Mouse (Mus musculus) E14TG2a.4 (cell line): ENCODE data around the gene Dysf.
A peak's percentile ranks its signal among the peaks of the same experiment; 100 is the strongest.

Source experiments
- H3K27me3 ChIP-seq: 2 replicates; pipeline ENCODE4 v1.6.1; 2014; ENCODE audit warnings: low read length, control low read depth; ENCODE audit not compliant: insufficient read depth
- H3K36me3 ChIP-seq: 2 replicates; pipeline ENCODE4 v1.6.1; 2014; ENCODE audit warnings: low read length, control low read depth; ENCODE audit not compliant: insufficient read depth
- H3K4me1 ChIP-seq: replicated peaks from 2 replicates; pipeline ENCODE4 v1.6.1; 2014; ENCODE audit warnings: low read depth, low read length, control low read depth
- H3K4me3 ChIP-seq: replicated peaks from 2 replicates; pipeline ENCODE4 v1.5.1; 2014; ENCODE audit warnings: mild to moderate bottlenecking, low read length
- H3K9me3 ChIP-seq: 2 replicates; pipeline ENCODE4 v1.6.1; 2014; ENCODE audit warnings: low read length, control low read depth
- CTCF ChIP-seq: conservative IDR thresholded peaks from 2 replicates; pipeline ENCODE4 v1.5.1; 2014; ENCODE audit warnings: low read length
- NANOG ChIP-seq: IDR thresholded peaks from 2 replicates; pipeline ENCODE4 v1.6.1; 2014; ENCODE audit warnings: borderline replicate concordance, low read length, mixed read lengths
- POU5F1 ChIP-seq: IDR thresholded peaks from 2 replicates; pipeline ENCODE4 v1.6.1; 2014; ENCODE audit warnings: low read length, borderline replicate concordance

Dysf gene

GRCm38 (mm10) chr6:84008363-84009171, at the start of gene Dysf:
Dysf (plus strand) TSS chr6:84008590.
- TF ChIP-seq NANOG (no peak), POU5F1 (no peak), CTCF (no peak)
- H3K36me3 ChIP-seq, result no peaks in the 10 kb centered on the region
- H3K9me3 ChIP-seq, result no peaks in the 10 kb centered on the region
- peaks cover 54% of the 10 kb centered on the region for H3K4me1 ChIP-seq
- peaks cover 22% of the 10 kb centered on the region for H3K27me3 ChIP-seq
- H3K4me3 ChIP-seq, result peak within 1 kb of the TSS; percentile 74

DNA sequence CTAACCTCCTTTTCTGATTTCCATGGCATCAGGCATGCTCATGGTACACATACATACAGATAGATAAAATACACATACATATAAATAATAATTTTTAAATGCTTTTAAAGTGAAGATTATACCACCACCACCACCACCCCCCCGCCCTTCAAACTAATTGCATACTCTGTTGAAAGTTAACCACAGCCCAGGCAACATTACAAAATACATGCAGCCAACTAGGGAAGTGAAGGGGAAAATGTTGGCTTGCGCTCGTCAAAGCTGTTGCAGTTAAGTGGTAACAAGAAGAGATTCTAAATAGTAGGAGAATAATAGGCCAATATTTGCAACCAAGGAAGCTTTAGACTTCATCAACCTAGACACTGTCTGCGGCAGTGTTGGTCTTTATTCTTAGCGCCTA, 20.7 kb upstream of the Dysf start:
- TF ChIP-seq POU5F1, result no peak
- TF ChIP-seq NANOG, result no peak
- TF ChIP-seq CTCF, result no peak

DNA sequence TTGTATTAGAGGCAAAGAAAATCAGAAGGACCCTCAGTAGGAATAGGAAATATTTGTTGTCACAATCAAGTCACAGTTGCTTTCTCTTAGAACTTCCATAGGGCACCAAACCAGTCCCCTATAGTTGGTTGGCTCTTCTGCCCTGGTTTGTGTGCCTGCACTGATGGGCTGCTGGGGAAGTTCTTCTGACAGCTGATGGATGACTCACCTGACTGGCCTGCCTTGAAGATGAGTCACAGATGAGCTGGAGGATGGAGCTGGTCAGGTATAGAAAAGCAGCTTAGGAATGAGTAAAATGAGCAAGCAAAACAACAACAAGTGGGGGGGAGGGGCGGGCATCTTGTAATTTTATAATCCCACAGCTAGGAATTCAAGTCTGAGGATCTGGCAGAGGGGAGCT, 5.7 kb upstream of the Dysf start:
- TF ChIP-seq NANOG, result no peak
- TF ChIP-seq CTCF, result no peak
- TF ChIP-seq POU5F1, result no peak
- peaks cover under 1% of the 10 kb centered on the region; the same call in 1 of the 2 replicates for H3K4me1 ChIP-seq
- H3K27me3 ChIP-seq, result 0 out of 2 replicates have a peak, but pooled peaks cover under 1% of the 10 kb centered on the region
- peaks cover 6% of the 10 kb centered on the region; the same call in 1 of the 2 replicates for H3K36me3 ChIP-seq
- H3K4me3 ChIP-seq, result no peak overlapping the region
- H3K9me3 ChIP-seq, result no peaks in the 10 kb centered on the region

More for the DNA sequence above, 20.7 kb upstream of the Dysf start:
- Histone ChIP-seq H3K4me3 (no peak overlapping the region), H3K9me3 (no peaks in the 10 kb centered on the region), H3K36me3 (peaks cover 80% of the 10 kb centered on the region), H3K27me3 (no peaks in the 10 kb centered on the region), H3K4me1 (no peaks in the 10 kb centered on the region)

DNA sequence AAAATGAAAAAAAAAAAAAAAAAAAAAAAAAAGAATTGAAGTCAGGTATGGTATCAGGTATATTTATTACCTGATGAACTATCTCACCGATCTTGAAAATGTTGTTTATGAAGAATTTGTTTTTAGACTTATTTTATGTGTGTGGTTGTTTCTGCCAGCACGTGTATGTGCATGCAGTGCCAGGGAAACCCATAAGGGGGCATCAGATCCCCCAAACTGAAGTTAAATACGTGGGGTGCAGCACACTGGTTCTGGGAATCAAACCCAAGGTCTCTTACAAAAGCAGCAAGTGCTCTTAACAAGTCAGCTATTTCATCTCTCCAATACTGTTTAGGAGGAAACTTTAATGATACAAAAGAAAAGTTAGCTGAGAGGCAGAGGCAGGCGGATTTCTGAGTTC, 4.1 kb upstream of the Dysf start:
- Histone ChIP-seq H3K9me3 (no peaks in the 10 kb centered on the region), H3K36me3 (no peaks in the 10 kb centered on the region), H3K4me1 (peaks cover 16% of the 10 kb centered on the region), H3K4me3 (no peak overlapping the region), H3K27me3 (peaks cover 15% of the 10 kb centered on the region)
- TF ChIP-seq CTCF, result peak; percentile 34; the same call in 1 of the 2 replicates
- no peak for TF ChIP-seq POU5F1

- Histone ChIP-seq H3K36me3 (no peaks in the 10 kb centered on the region), H3K9me3 (no peaks in the 10 kb centered on the region), H3K4me1 (peaks cover 54% of the 10 kb centered on the region), H3K4me3 (peak overlapping the region; percentile 74), H3K27me3 (peaks cover 22% of the 10 kb centered on the region)
- TF ChIP-seq POU5F1 (no peak), CTCF (no peak), NANOG (no peak)
These were observed 932 bp downstream of the Dysf start for GRCm38 (mm10) chr6:84009172-84009872.

- TF ChIP-seq POU5F1, result no peak
- TF ChIP-seq CTCF, result no peak
- no peak for TF ChIP-seq NANOG
- H3K4me1 ChIP-seq, result peaks cover 54% of the 10 kb centered on the region
- H3K36me3 ChIP-seq, result no peaks in the 10 kb centered on the region
- H3K4me3 ChIP-seq, result peak overlapping the region; percentile 32; the same call in 1 of the 2 replicates
- peaks cover 22% of the 10 kb centered on the region for H3K27me3 ChIP-seq
- H3K9me3 ChIP-seq, result no peaks in the 10 kb centered on the region
These were observed 1.5 kb downstream of the Dysf start for GRCm38 (mm10) chr6:84009915-84010302.

DNA sequence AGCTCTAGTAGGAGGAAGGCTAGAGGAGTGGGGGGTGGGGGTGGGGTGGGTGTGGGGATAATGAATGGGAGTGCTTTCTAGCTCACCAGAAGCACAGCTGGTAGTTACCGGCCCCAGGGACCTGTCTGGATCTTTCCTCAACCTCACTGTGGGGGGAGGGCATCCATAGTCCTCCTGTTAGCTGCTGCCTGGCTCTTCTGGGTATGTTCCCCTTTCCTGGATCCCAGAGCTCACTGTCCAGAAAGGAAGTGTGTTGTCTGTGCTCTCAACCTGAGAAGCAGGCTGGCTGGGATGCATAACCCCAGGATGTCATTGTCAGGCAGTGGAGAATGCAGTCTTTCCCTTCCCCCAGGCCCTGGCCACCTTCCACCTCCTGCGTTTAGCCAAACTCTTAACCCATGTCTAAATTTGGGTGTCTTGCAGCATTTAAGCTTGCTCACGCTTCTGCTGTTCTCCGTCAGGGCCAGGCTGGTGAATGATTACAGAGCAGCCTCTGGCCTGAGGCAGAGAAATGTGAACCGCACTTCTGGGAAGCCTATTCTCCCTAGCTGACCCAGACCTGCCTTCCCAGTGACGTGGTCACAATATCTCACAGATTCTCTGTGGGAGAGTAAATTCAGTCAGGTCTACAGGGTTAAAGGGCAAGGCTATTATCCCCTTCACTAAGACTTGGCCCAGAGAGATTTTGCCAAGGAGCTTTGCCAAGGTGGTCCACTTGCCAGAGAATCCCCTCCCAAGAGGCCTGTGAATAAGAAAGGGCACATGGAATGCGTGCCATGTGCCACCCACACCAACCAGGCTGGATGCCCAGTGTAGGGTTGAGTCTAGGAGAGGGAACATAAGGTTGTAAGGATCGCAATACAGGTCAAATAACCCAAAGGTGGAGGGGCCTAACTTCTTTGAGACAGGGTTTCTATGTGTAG, 2.2 kb downstream of the Dysf start:
- H3K4me3 ChIP-seq, result peak overlapping the region; percentile 26
- no peaks in the 10 kb centered on the region for H3K36me3 ChIP-seq
- TF ChIP-seq POU5F1 (no peak), NANOG (no peak), CTCF (no peak)
- H3K27me3 ChIP-seq, result peaks cover 22% of the 10 kb centered on the region
- H3K4me1 ChIP-seq, result peaks cover 54% of the 10 kb centered on the region
- H3K9me3 ChIP-seq, result no peaks in the 10 kb centered on the region
